Mouse (Mus musculus) thymus, adult 2 months (tissue): ENCODE measurements around the gene Egfr. TPM values are rescaled to one million over a fixed set of nuclear protein-coding genes. Genes with fewer than 3 reads are reported as not detected.

Source experiments
- DNase-seq: peaks from one replicate; pipeline ENCODE4 v3.0.0; 2021
- H3K27ac ChIP-seq: fragments of 200-500 bp; 2 replicates; pipeline ENCODE4 v1.5.1; 2012; ENCODE audit warnings: low read length, control low read depth; ENCODE audit not compliant: control insufficient read depth, insufficient read depth
- H3K27me3 ChIP-seq: fragments of 200-500 bp; 2 replicates; pipeline ENCODE4 v1.6.1; 2012; ENCODE audit warnings: mild to moderate bottlenecking, low read length, moderate library complexity, mixed read lengths; ENCODE audit not compliant: control insufficient read depth, insufficient read depth
- H3K36me3 ChIP-seq: fragments of 200-500 bp; 2 replicates; pipeline ENCODE4 v1.6.1; 2012; ENCODE audit warnings: mild to moderate bottlenecking, low read length, moderate library complexity; ENCODE audit not compliant: control insufficient read depth, insufficient read depth
- H3K4me1 ChIP-seq: fragments of 200-500 bp; replicated peaks from 2 replicates; pipeline ENCODE4 v1.6.1; 2012; ENCODE audit warnings: low read length; ENCODE audit not compliant: control insufficient read depth, insufficient read depth
- H3K4me3 ChIP-seq: fragments of 200-500 bp; 2 replicates; pipeline ENCODE4 v1.5.1; 2012; ENCODE audit warnings: mild to moderate bottlenecking, low read length, control low read depth, moderate library complexity; ENCODE audit not compliant: control insufficient read depth, insufficient read depth
- CTCF ChIP-seq: fragments of 200-500 bp; IDR thresholded peaks from 2 replicates; pipeline ENCODE4 v1.5.1; 2012; ENCODE audit warnings: mild to moderate bottlenecking, control low read depth, low read length, moderate library complexity, borderline replicate concordance; ENCODE audit not compliant: control insufficient read depth, poor library complexity, insufficient read depth; ENCODE audit errors: extremely low read depth
- POLR2A ChIP-seq: fragments of 200-500 bp; IDR thresholded peaks from 2 replicates; pipeline ENCODE4 v1.6.1; 2012; ENCODE audit warnings: mild to moderate bottlenecking, low read length, control low read depth, moderate library complexity; ENCODE audit not compliant: control insufficient read depth, poor library complexity, insufficient read depth; ENCODE audit errors: extremely low read depth
- WGBS: fragments of 180-500 bp; shearing (Covaris S2); methylation state at CpG from one replicate; pipeline ENCODE4 v1.1.7; 2018; 5-methylcytosine and 5-hydroxymethylcytosine counted together
- polyA plus RNA-seq: library from polyadenylated mRNA; depleted of rRNA; stranded (reverse); fragments of >200 nt; gene quantifications from 2 replicates; pipeline ENCODE4 v1.2.3, GENCODE M21; 2012; rRNA removed

Gene Egfr
- 15.6 and 17.4 TPM in 2 replicates for polyA plus RNA-seq

GRCm38 (mm10) chr11:16752007-16752348, at the start of gene Egfr:
Gene Egfr, plus strand, starts transcription at chr11:16752203.
- TF ChIP-seq CTCF (no peak), POLR2A (no peak)
- Histone ChIP-seq H3K36me3 (no peaks in the 10 kb centered on the region), H3K4me1 (no peaks in the 10 kb centered on the region), H3K27ac (no peak within 1 kb of the TSS), H3K27me3 (0 out of 2 replicates have a peak, but pooled peaks cover 3% of the 10 kb centered on the region), H3K4me3 (peak within 1 kb of the TSS; percentile 35)
- WGBS = 9% methylated on average over 21 of the region's 21 CpGs
- DNase-seq = no peak

GRCm38 (mm10) chr11:16703221-16703620, 48.8 kb upstream of the Egfr start:
- H3K4me1 ChIP-seq = no peaks in the 10 kb centered on the region
- TF ChIP-seq CTCF = no peak
- H3K27me3 ChIP-seq = no peaks in the 10 kb centered on the region
- no peak overlapping the region for H3K27ac ChIP-seq
- no peak overlapping the region for H3K4me3 ChIP-seq
- no peak for DNase-seq
- WGBS = 96% methylated on average over 3 of the region's 3 CpGs
- no peaks in the 10 kb centered on the region for H3K36me3 ChIP-seq

GRCm38 (mm10) chr11:16735083-16735644, 16.8 kb upstream of the Egfr start:
- Histone ChIP-seq H3K36me3 (no peaks in the 10 kb centered on the region), H3K4me1 (no peaks in the 10 kb centered on the region), H3K27ac (no peak overlapping the region), H3K4me3 (no peak overlapping the region), H3K27me3 (no peaks in the 10 kb centered on the region)
- 42% methylated on average over 1 of the region's 1 CpGs for WGBS
- TF ChIP-seq POLR2A (no peak), CTCF (no peak)
- no peak for DNase-seq

GRCm38 (mm10) chr11:16737323-16737722, 14.7 kb upstream of the Egfr start:
- Histone ChIP-seq H3K4me1 (no peaks in the 10 kb centered on the region), H3K27me3 (no peaks in the 10 kb centered on the region), H3K27ac (no peak overlapping the region), H3K36me3 (no peaks in the 10 kb centered on the region), H3K4me3 (no peak overlapping the region)
- no peak for DNase-seq
- no peak for TF ChIP-seq POLR2A
- no peak for TF ChIP-seq CTCF
- 88% methylated on average over 2 of the region's 2 CpGs for WGBS

- Histone ChIP-seq H3K27ac (no peak overlapping the region), H3K4me3 (no peak overlapping the region), H3K4me1 (no peaks in the 10 kb centered on the region), H3K27me3 (no peaks in the 10 kb centered on the region), H3K36me3 (no peaks in the 10 kb centered on the region)
- no peak for DNase-seq
- TF ChIP-seq CTCF (no peak), POLR2A (no peak)
- WGBS = 94% methylated on average over 2 of the region's 2 CpGs
Measured at GRCm38 (mm10) chr11:16738691-16739090, 13.3 kb upstream of the Egfr start.

GRCm38 (mm10) chr11:16739155-16739554, 12.8 kb upstream of the Egfr start:
- Histone ChIP-seq H3K4me3 (no peak overlapping the region), H3K27ac (no peak overlapping the region), H3K27me3 (no peaks in the 10 kb centered on the region), H3K4me1 (no peaks in the 10 kb centered on the region), H3K36me3 (no peaks in the 10 kb centered on the region)
- TF ChIP-seq CTCF = no peak
- DNase-seq = no peak
- 90% methylated on average over 3 of the region's 3 CpGs for WGBS

GRCm38 (mm10) chr11:16740691-16741611, 11.1 kb upstream of the Egfr start:
- Histone ChIP-seq H3K36me3 (no peaks in the 10 kb centered on the region), H3K4me3 (no peak overlapping the region), H3K4me1 (no peaks in the 10 kb centered on the region), H3K27ac (no peak overlapping the region), H3K27me3 (no peaks in the 10 kb centered on the region)
- WGBS = 78% methylated on average over 10 of the region's 10 CpGs
- no peak for TF ChIP-seq POLR2A
- no peak for TF ChIP-seq CTCF
- DNase-seq = no peak
